Mouse (Mus musculus) urinary bladder, postnatal 25 days (tissue): ENCODE measurements around the gene Gpr137b.
"Not testable (repeated sequence)": the region's sequence is repeated elsewhere in the genome, so short reads cannot be mapped to it uniquely, and the experiment has no call there.

Experiments
- DNase-seq: peaks from one replicate; pipeline ENCODE4 v3.0.0; 2022; ENCODE audit warnings: low spot score

The Gpr137b gene

DNA sequence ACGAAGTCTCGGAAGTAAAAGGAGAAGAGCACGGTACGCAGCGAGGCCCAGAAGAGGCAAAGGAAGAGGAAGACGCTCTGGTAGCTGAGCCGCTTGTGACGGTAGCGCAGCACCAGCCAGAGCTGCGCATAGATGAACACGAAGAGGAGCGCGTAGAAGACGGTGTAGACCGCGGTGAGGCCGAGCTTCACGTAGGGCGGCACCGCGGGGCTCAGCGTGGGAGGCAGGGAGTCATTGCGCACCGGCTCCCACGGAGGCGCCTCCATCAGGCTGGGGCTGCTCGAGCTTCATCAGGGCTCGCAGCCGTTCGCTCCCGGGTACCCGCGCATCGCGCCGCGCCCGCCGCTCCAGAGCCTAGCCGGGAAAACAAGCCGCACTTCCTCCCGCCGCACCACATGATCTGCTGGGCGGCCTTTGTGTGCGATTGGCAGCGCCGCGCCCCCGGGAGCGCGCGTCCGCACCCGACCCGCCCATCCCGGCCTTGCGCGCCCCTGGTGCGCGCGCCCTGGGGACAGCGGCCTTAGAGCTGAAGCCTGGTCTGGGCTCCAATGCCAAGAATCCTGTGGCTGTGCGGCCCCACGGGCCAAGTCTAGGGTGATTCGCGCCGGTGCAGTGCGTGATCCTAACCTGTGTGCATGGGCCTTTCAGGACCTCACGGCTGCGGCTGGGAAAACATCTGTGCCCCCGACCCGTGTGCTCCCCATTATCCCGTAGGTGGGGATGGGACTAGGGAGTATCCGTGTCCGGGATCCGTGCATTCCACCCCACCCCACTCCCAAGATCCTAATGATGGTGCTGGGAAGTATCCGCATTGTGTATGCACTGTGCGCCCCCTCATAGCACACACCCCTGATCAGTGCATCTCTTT lies at the start of gene Gpr137b:
Gpr137b (minus strand) TSS at position 787 of the 868 bp plus-strand sequence.
- DNase-seq: not testable (repeated sequence)

DNA sequence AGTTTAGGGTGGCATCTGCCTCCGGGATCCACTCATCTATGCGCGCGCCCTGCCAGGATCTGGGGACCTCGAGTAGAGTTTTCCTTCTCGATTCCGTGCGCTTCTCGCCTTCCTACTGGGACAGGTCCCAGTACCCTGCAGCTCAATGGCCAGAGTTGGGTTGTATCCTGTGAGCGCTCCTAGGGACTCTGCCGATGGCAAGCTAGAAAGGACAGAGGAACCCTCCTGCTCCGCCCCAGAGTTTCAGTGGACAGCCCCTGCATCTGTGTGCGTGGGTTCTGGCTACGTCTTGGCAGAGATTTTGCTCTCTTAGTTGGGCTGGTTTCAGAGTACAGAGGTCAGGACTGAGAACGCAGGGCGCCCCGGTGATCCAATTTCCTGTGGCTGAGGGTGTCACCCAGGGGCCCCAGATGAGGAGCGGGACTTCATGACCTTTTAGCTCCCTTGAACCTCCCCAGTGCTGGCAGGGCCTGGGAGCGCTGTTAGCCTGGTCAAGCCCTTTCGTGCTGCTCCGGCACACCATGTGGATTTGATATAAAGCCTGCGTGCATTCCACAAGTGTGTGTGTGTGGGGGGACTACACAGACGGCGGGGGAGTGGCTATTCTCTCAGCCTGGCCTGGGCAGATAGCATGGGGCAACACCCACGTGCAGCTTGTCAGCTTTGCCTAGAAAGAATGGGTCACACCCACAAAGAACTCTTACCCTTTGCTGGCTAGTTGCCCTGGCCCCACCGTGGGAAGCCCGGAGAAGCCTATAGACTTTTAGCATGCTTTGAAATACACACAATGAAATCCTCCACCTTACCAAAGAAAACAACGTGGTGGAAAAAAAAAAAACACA lies 44.5 kb upstream of the Gpr137b start:
- not testable (repeated sequence) for DNase-seq

DNA sequence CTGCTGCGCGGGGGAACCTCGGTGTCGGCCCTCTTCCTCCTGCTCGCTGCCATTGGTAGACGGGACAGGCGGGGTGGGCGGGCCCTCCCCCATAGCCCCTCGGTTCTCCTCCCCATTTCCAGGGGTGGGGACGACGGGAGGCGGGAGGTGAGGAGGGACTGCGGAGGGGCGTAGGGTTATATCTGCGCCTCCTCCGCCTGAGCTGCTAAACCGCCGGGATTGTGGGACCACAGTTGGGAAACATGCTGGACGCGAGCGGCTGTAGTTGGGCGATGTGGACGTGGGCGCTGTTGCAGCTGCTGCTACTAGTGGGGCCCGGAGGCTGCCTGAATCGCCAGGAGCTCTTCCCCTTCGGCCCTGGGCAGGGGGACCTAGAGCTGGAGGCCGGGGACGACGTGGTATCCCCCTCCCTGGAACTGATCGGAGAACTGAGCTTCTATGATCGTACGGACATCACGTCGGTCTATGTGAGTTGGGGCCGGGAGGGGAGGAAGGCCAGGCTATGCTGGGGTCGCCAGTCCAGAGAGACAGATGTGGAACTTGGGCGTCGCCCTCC lies 43.7 kb upstream of the Gpr137b start, which contains the start of gene Nid1:
Nid1 (plus strand) TSS at position 92 of the 556 bp plus-strand sequence.
- not testable (repeated sequence) for DNase-seq

DNA sequence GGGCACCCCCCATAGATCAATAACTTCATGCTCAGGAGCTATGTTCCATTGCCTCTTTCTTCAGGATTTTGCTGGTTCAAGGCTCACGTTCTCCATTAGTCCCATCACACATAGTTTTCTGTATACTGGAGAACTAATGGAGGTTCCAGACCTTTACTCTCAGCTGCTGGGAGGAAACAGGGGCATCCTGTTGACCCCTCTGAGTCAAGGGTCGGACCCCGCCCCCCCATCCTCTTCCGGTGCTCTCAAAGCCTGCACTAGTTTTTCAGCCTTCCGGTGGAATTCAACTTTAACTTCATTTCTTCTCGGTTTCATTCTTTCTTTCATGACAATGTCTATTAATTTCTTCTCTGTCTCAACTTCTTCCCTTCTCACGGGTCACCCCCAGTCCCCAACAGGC lies 42.3 kb upstream of the Gpr137b start:
- not testable (repeated sequence) for DNase-seq

DNA sequence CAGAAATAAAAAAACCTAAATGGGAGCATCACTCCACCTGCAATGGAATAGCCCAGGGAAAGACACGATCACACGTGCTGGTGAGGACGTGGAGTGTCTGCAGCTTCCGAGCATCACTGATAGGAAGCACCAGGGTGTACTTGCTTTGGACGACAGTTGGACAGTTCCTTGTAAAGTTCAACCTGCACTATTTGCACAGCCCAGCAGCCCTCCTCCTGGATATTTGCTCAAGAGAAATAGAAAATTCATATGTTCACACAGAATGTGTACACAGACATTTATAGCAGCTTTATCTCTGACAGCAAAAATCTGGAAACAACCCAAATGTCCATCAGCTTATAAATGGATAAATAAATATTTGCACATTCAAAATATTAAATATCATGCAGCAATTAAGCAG lies 29.5 kb upstream of the Gpr137b start:
- not testable (repeated sequence) for DNase-seq

DNA sequence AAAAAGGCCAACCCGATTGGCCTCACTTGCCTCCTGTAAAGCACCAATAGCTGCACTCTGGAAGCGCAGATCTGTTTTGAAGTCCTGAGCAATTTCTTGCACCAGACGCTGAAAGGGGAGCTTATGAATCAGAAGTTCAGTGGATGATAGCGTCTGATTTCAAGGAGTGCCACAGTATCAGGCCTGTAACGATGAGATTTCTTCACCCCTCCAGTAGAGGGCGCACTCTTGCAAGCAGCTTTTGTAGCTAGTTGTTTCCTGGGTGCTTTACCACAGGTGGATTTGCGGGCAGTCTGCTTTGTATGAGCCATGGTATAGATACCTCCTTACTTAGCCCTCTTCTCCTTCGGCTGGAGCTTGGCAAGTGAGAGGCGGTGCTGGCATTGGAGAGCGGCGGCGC lies 25.0 kb upstream of the Gpr137b start:
- not testable (repeated sequence) for DNase-seq

DNA sequence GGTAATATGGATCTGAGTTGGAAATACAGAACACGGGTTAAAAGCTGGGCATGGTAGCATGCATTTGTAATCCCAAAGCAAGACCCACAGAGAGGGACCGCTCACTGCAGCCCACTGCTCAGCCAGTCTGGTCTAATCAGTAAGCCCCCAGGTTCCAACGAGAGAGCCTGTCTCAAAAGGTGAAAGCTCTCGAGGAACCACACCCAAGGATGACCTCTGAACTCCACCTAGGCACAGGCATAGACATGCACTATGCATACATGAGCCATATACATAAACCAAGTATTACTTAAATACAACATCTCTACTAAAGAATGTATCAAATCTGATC lies 22.2 kb upstream of the Gpr137b start:
- not testable (repeated sequence) for DNase-seq

DNA sequence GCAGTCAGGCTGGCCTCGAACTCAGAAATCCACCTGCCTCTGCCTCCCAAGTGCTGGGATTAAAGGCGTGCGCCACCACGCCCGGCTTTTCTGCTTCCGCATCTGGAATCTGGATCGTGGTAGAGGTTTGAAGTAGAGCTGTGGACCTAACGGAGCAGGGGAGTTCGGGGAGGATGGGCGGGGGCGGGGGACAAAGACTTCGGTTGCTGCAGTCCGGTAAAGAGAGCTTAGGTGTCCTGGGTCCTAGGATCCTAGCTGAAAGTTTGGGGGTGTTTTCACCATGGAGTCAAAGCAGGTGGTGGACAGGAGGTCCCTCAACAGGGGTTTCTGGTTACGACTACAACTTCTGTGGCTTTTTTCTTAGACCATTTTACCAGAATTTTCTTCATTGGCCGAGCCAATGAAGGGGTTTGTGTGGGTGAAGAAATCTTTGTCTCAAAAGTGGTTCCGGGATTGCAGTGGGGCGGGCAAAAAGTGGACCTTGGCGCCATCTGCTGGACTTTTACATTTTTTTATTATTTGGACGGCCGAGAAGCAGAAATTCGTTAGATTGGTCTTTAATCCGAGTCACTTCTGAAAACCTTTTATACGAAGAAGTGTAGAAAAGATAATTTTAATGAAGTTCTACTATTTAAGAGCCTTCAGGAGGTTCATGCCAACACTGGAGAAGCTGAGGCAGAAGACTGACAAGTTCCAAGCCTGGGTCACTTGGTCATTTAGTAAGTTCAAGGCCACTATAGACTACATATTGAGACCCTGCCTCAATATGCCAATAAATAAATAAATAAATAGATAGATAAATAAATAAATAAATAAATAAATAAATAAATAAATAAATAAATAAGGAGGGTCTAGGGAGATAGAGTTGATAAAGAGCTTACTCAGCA lies 21.5 kb upstream of the Gpr137b start:
- DNase-seq: peak; percentile 41

DNA sequence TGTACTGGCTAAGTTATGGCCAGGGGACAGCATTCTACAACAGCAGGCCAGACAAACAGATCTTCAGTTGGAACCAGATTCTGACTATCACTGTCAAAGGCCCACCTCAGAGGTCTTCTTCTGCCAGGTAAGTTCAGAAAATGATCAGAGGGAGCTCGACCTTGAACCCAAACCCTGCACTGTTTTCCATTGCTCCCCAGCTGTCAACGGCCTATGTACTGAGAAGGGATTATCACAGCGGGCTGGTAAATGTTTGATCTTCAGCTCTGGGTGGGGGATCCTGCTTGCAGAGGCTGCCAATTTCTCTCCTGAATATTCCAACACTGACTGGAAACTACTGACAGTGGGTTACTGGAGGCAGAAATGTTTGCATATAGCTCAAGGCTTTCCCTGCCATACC lies 20.4 kb upstream of the Gpr137b start:
- DNase-seq: no peak

DNA sequence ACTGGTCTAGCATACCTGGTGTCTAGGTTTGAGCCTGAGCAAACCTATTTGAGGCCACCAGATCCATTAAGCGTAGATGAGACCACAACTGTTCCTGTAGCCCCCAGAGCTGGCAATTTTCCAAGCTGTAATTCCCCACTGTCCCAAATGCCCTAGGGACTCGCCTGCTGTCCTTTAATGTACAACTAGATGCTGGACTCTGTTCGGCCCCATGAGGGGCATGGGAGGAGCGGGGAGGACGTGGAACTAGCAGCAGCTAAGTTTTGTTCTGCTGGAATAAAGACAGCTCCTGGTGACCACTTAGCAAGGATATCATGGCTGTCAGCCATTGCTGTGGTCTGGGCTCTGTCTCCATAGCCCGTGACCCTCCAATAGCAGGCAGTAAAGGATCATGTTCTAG lies 11.7 kb upstream of the Gpr137b start:
- DNase-seq: not testable (repeated sequence)

DNA sequence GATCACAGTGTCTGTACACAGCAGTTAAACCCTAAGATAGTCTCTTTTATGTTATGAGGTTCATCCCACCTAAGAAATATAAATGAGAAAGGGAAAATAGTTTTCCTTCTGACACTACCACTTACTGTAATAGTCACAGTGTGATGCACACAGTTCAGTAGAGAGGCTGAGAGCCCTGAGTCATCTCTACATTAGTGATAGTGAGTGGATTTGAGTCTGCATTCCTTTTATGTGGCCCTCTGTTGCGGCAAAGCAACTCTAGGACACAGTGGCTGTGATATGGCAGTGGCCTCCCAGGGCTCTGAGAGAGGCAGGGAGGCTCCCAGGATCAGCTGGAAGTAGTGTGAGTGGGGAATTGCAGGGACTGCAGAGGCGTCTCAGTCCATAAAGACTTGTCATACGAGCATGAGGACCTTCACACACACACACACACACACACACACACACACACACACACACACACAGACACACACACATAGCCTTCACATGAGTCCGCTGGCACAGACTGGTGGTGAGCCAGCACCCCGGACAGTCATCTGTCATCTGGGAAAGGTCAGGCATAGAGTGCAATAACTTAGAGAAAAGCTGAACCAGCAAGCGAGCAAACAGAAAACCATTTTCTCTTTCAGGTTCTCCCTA lies 10.8 kb upstream of the Gpr137b start:
- not testable (repeated sequence) for DNase-seq

DNA sequence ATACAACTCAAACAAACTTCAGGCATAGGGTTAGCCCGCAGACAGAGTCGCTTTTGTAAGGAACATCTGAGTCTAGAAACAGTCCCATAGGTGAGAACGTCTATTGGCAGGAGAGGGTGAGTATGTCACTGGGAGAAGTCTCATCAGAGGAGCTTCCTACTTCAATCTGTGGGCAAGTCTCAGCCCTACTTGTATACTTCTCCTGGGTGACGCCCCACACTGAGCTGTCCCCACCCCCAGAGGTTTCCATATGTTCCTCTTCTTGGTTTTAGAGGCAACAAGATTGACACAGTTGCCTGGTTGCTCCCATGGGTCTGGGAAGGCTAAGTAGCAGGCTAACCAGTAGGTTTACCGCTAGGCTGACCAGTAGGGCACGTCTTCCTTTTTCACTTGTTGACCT lies 10.0 kb upstream of the Gpr137b start:
- not testable (repeated sequence) for DNase-seq

DNA sequence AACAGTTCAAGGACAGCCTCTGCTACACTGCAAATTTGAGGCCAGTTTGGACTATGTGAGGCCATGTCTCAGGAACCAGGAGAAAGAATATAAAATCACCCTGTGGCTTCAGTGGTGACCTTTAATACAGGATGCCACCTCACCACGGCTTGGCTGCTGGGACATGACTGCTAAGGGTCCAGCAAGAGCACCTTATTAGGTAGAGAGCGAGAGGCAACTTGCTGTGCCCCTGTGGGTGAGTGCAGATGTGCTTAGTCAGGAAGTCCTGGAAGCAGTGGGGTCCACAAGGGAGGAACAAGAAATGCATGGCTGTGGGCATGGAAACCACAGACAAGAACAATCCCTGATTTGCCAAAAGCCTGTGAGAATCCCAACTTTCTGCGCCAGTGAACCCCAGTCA lies 9.6 kb upstream of the Gpr137b start:
- DNase-seq: not testable (repeated sequence)

DNA sequence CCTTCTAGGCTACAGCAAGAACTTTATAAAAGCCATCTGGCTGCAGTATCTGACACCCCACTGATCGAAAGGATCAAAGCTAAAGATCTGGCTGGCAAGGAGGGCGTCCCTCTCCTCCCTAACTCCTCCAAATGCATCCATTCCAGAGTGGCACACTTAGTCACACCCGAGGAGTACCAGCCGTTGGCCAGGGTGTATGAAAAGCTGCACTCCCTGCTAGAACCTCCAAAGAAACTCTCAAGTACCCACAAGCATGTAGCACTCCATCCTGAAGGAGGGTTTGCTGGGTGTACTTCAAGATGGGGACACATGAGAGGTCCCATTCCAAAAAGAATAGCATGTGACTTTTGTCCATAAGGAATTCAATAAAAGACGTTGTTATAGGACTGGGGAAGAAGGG lies 9.0 kb upstream of the Gpr137b start:
- DNase-seq: not testable (repeated sequence)

DNA sequence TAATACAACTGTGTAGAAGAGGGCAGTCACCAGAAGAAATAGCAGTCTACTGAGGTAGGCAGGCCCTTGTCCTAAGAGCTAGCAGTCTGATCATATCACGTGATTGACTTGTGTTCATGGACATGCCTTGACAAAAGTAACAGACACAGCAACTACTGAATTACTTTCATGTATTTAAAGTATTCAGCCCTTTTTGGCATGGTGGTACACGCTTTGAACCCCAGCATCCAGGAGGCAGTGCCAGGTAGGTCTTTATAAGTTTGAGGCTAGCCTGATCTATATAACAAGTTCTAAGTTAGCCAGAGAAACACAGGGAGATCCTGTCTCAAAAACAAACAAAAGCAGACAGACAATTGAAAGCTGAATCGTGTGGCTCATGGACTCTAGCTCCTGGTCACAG lies 7.0 kb upstream of the Gpr137b start:
- not testable (repeated sequence) for DNase-seq

DNA sequence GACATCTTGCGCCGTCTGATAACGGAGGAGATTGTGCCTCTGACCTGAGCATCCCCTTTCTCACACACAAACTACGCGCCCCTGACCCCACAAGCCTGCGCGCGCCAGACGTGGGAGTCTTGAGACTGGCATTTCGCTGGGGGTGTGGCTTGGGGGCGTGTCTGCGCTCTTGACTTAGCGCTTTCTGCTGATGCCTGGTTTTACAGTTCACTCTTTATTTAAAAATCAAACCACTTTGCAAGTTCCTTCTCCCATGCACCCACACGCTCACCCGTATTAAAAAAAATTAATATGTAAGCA lies 232 bp upstream of the Gpr137b start:
- not testable (repeated sequence) for DNase-seq

DNA sequence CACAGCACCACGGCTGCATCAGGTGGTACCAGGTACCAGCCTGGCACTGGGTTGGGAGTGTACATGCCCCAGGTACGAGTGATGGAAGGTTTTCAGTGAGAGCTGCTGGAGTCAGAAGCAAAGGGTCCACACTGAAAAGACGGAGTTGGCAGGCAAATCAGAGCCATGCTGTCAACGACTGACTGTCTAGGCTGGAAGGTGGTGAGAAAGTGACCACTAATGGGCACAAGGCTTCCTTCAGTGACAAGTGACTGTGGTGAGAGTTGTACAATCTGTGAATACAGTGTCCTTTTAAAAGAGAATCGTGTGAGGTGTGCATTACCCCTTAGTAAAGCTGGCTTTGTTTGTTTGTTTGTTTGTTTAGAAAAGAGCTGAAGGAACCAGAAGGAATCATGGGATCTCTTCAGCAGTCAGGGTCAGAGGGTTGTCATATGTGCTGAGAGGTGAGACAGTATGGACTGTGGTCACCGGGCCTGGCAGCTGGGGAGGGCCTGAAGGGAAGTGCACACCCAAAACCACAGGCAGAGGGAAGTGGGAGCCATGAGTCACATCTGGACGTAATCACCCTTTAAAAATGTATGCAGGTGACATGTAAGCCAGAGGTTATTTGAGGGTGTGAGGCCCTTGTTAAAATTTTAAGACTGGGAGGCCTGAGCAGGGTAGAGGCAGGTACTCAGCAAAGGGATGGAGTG lies 15.5 kb downstream of the Gpr137b start:
- DNase-seq: not testable (repeated sequence)

DNA sequence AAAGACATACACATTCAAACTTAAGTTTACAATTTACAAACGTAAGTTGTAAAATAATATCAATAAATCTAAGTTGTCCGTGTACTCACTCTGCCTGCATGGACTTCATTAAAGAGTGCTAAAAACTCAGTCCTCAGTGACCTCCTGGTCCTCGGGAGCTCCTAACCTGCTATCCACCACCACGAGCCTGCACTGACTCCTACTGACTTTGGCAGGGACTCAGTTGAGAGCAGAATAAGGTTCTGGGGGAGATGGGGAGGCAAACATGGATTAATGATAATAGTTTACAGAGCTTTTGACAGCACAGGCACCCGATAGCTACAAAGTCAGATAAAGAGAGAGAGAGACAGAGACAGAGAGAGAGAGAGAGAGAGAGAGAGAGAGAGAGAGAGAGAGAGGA lies 16.6 kb downstream of the Gpr137b start:
- no peak for DNase-seq

DNA sequence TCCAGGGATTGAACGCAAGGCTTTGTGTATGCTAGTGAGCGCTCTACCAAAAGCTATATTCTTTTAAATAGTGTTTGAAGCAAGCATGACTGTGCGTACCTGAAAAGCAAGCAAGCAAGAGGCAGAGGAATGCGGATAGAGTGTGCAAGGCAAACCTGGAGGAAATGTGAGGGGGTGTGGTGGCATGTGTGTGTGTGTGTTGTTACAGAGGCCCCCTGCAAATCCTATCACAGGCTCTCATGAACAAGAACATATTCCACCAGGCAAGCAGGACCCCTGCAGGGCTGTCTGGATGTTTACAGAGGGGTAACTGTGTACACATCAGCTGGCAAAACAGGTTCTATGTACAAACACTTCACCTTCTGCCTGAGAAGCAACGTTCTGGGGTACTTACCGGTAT lies 19.8 kb downstream of the Gpr137b start:
- not testable (repeated sequence) for DNase-seq

DNA sequence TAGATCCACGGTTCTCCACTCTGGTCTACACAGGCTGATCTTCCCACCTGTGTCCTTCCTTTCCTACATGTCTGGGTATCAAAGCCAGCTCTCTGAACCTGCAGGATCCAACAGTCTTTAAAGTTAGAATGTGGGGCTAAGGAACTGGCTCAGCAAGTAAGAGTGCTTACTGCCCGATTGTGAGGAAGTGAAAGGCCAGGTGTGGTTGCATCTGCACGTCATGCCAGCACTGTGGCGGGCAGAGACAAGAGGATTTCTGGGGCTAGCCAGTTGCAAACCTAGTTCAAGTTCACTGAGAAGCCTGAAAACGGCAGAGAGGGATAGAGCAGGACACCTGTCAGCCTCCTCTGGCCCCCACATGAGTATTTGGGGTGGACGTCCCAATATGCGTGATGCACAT lies 22.4 kb downstream of the Gpr137b start:
- not testable (repeated sequence) for DNase-seq

DNA sequence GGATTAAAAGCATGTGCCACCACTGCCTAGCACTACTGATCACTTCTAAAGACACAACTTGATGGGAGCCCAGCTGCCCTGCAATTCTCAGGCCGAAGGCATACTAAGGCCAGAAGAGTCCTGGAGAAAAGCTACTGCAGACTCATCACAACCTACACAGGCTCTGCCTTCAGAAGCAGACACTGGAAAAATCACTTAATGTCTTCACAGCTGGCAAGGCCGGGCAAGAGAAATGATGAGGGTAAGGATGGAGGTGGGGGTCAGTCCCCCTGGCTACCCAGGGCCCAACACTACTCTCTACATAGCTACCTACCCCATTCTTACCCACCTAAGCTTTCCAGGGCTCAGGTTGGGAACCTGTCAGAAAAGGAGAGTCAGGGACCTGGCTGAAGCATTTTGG lies 27.4 kb downstream of the Gpr137b start:
- not testable (repeated sequence) for DNase-seq
